Mouse (Mus musculus) kidney, embryonic 16.5 days (tissue): Measurements from ENCODE around the gene Pip4k2a. TPM values are rescaled to one million over a fixed set of nuclear protein-coding genes. Genes with fewer than 3 reads are reported as not detected.

Source experiments
- ATAC-seq: fragments of 200-750 bp; cut with Nextera tagmentation; 2 replicates; pipeline ENCODE4 v1.8.0; 2017; ENCODE audit warnings: moderate TSS enrichment; ENCODE audit not compliant: low FRiP score, low TSS enrichment
- H3K27ac ChIP-seq: fragments of 300-500 bp; sonication (generic); 2 replicates; pipeline ENCODE4 v1.5.1; 2014; ENCODE audit warnings: low read length
- H3K27me3 ChIP-seq: fragments of 300-500 bp; sonication (generic); 2 replicates; pipeline ENCODE4 v1.6.1; 2014; ENCODE audit warnings: low read length, control low read depth, mixed read lengths; ENCODE audit not compliant: insufficient read depth
- H3K36me3 ChIP-seq: fragments of 300-500 bp; sonication (generic); 2 replicates; pipeline ENCODE4 v1.6.1; 2014; ENCODE audit warnings: low read length, control low read depth, mixed read lengths; ENCODE audit not compliant: insufficient read depth
- H3K4me1 ChIP-seq: fragments of 300-500 bp; sonication (generic); 2 replicates; pipeline ENCODE4 v1.6.1; 2014; ENCODE audit warnings: low read length, control low read depth, mixed read lengths; ENCODE audit not compliant: insufficient read depth
- H3K4me2 ChIP-seq: fragments of 300-500 bp; sonication (generic); replicated peaks from 2 replicates; pipeline ENCODE4 v1.6.1; 2014; ENCODE audit warnings: low read depth, low read length
- H3K4me3 ChIP-seq: fragments of 300-500 bp; sonication (generic); 2 replicates; pipeline ENCODE4 v1.5.1; 2014; ENCODE audit warnings: mild to moderate bottlenecking, low read length
- H3K9ac ChIP-seq: fragments of 300-500 bp; sonication (generic); replicated peaks from 2 replicates; pipeline ENCODE4 v1.6.1; 2014; ENCODE audit warnings: low read length
- H3K9me3 ChIP-seq: fragments of 300-500 bp; sonication (generic); 2 replicates; pipeline ENCODE4 v1.6.1; 2016; ENCODE audit warnings: low read length, control low read depth
- WGBS: fragments of 180-500 bp; shearing (Covaris S2); extraction: QIAGEN DNeasy Blood & Tissue Kit; methylation state at CpG from one replicate; pipeline ENCODE4 v1.1.7; 2014; 5-methylcytosine and 5-hydroxymethylcytosine counted together
- polyA plus RNA-seq: library from polyadenylated mRNA; unstranded; fragments of >200 nt; fragmentation: Nextera tagmentation; extraction: Ambion mirVana; gene quantifications from 2 replicates; pipeline ENCODE4 v1.2.1, GENCODE M21; 2015

The Pip4k2a gene
- polyA plus RNA-seq, 1 experiment from 2014 or later: 13.0 TPM

DNA sequence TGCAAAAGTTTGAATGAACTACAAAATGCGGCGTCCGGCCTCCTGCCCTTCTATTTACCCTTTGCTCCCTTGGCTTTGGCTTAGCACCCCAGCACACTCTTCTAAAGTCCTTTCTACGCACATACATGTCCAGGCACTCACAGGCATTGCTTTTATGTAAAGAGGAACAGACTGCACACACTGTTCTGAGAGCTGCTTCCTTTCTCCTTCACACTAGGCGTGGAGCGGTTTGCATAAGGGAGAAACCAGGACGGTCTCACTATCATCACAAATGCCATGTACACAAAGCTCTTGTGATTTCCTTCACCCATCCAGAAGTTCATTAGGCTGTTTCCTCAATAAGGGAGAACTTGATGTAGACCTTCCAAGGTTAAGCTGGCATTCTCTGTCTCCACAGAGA lies 8.2 kb upstream of the Pip4k2a start:
- WGBS: 93% methylated on average over 7 of the region's 7 CpGs
- no peak for ATAC-seq

DNA sequence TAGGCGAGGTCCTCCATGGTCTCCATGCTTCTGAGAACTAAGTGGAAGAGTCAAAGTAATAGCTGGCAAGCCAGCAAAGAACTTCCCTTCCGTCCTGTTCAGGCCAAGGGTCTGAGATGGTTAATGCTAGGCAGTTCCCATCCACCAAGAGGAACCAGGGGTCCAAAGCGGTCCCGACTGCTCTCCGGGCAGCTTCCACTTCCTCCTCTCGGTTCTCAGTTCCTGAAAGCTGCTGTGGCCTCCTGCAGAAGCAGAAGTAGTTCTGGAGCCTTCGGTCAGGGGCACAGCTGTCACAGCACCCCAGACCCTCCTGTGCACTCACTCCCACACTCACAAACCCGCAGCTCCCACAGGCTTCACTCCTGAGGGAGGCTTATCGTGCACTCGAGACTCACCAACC lies 6.9 kb upstream of the Pip4k2a start:
- 50% methylated on average over 10 of the region's 10 CpGs for WGBS
- Histone ChIP-seq H3K4me2 (no peak overlapping the region), H3K9me3 (no peaks in the 10 kb centered on the region), H3K27me3 (no peaks in the 10 kb centered on the region), H3K4me3 (no peak overlapping the region), H3K4me1 (peaks cover 4% of the 10 kb centered on the region; the same call in 1 of the 2 replicates), H3K36me3 (no peaks in the 10 kb centered on the region), H3K27ac (no peak overlapping the region), H3K9ac (no peak overlapping the region; the same call in 1 of the 2 replicates)
- no peak for ATAC-seq

More for the DNA sequence above, 8.2 kb upstream of the Pip4k2a start:
- H3K27ac ChIP-seq: no peak overlapping the region
- no peaks in the 10 kb centered on the region for H3K27me3 ChIP-seq
- H3K9ac ChIP-seq: no peak overlapping the region
- no peaks in the 10 kb centered on the region for H3K9me3 ChIP-seq
- peaks cover 4% of the 10 kb centered on the region; the same call in 1 of the 2 replicates for H3K4me1 ChIP-seq
- no peaks in the 10 kb centered on the region for H3K36me3 ChIP-seq
- H3K4me3 ChIP-seq: no peak overlapping the region
- H3K4me2 ChIP-seq: no peak overlapping the region

DNA sequence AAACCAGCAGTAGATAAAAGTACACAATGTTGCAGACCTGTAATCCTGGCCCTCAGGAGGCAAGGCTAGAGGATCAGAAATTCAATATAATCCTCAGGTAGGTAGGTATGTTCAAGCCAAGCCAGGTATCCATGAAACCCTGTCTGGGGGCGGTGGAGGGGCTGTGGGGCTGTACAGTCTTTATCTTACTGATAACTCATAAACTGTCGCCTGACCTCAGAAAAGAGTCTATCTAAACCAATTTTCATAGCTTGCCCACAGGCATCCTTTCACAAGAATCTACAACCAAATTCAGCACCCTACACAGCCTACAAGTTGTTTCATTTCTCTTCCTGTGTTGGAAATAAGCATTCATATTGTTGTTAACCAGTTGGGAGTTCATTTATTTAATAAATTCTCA lies 1.5 kb upstream of the Pip4k2a start:
- WGBS: 89% methylated on average over 2 of the region's 2 CpGs
- H3K4me3 ChIP-seq: no peak overlapping the region

DNA sequence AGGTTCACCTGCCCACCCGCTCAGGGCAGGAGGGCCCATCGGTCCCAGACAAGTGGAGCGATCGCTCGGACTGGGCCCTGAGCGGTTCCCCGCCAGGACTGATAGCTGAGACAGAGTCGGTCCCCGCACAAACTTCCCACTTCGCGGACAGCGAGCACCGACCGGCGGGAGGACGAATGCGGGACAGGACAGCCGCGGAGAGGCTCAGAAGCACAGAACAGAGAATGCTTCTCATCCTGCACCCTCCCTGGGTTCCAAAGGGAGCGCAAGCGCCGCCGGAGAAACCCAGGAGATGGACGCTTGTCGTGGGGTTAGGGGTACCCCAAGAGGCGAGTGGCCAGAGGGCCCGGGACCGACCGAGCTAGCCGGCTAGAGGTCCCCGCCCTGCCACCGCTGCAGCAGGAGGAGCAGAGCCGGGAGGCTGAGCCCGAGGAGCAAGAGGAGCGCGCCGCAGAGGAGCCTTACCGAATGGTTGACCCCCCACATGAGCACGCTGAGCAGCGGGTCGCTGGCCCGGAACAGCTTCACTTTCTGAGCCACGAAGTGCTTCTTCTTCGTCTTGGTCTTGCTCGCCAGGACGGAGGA lies 447 bp downstream of the Pip4k2a start:
- peak overlapping the region; percentile 90 for H3K4me3 ChIP-seq
- H3K9ac ChIP-seq: peak overlapping the region; percentile 87
- no peaks in the 10 kb centered on the region for H3K27me3 ChIP-seq
- no peaks in the 10 kb centered on the region for H3K9me3 ChIP-seq
- H3K36me3 ChIP-seq: no peaks in the 10 kb centered on the region
- H3K27ac ChIP-seq: peak overlapping the region; percentile 94
- H3K4me1 ChIP-seq: peaks cover 18% of the 10 kb centered on the region
- peak overlapping the region; percentile 95 for H3K4me2 ChIP-seq
- peak; percentile 82 for ATAC-seq
- under 1% methylated on average over 46 of the region's 46 CpGs for WGBS

More for the DNA sequence above, 1.5 kb upstream of the Pip4k2a start:
- Histone ChIP-seq H3K4me2 (no peak overlapping the region), H3K9ac (no peak overlapping the region), H3K36me3 (no peaks in the 10 kb centered on the region), H3K27me3 (no peaks in the 10 kb centered on the region), H3K27ac (no peak overlapping the region), H3K9me3 (no peaks in the 10 kb centered on the region), H3K4me1 (peaks cover 16% of the 10 kb centered on the region)
- no peak for ATAC-seq

DNA sequence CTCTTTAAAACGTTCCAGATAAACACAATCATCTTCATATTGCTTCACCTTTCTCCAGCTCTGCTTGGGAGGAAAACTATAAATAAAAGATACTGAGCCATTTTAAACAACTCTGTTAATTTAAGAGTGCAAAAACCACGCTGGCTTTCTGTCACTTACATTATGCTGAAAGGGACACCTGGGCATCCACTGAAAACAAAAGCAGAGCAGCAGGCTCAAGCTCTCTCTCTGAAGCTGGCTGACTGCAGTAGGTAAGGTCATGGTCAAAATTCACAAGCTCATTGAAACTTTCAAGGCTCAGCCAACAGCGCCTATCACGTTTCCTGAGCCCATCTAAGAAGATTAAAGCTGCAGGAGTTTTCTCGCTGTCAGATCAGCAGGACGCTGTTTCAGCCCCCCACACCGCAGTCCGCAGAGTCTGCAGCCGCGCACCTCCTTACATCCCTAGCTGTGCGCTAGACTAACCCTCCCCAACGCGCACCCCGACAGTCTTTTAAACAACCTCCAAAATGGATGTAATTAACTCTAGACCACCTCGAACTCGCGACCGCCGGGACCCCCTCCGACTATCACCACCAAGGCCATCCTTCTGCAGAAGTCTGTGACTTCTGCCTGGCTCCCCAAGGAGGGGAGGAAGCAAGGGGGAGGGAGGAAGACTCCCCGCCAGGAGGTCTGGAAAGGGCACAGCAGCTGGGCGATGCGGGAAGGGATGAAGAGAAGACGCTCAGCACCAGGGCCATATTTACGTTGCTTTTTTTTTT lies 1.3 kb downstream of the Pip4k2a start:
- no peak overlapping the region for H3K27ac ChIP-seq
- no peaks in the 10 kb centered on the region for H3K27me3 ChIP-seq
- no peak for ATAC-seq

DNA sequence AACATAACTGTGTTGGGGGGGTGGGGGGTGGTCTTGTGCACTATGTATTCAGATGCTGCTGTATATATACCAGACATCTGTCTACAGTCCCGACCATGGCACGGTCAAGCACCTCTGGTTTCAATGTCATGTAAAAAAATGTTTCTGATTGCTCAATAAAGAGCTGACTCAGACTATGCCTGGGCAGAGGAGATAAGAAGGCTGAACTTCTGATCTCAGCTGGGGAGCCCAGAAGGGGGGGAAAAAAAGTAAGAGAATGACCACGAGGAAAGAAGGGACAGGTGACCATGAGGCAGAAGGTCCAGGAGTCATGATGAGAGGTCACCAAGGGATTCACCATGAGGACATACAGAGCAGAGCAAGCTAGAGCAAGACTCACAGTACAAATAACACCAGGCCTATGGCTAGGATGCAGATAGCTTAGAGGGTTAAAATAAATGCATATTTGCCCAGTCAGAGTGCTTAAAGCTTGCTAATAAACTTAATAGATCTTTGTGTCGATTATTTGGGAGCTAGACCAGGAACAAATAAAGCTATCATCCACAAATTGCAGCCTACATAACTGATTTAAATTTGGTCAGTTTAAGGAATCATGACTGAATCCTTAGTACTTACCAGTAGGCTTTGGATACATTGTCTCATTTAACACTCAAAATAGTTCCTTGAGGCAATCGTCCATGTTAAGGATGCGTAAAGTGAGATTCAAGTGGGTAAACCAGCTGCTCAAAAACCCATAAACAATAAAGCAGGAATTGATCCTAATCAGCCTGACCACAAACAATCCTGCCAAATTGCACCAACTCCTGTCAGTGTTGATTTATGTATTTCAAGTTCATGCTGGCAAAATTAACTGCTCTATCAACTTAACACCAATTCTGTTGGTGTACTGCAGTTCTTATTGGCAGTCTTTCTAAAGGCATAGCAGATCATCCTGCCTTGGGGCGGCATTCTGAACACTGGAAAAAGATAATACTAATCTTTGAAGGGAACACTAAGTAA lies 5.1 kb downstream of the Pip4k2a start:
- Histone ChIP-seq H3K9ac (no peak overlapping the region), H3K27ac (no peak overlapping the region), H3K4me3 (no peak overlapping the region), H3K4me1 (peaks cover 22% of the 10 kb centered on the region), H3K9me3 (peaks cover 6% of the 10 kb centered on the region; the same call in 1 of the 2 replicates), H3K36me3 (no peaks in the 10 kb centered on the region), H3K27me3 (no peaks in the 10 kb centered on the region), H3K4me2 (no peak overlapping the region)
- 65% methylated on average over 7 of the region's 7 CpGs for WGBS
- ATAC-seq: no peak

More for the DNA sequence above, 1.3 kb downstream of the Pip4k2a start:
- H3K36me3 ChIP-seq: no peaks in the 10 kb centered on the region
- peak overlapping the region; percentile 90 for H3K4me3 ChIP-seq
- H3K9ac ChIP-seq: peak overlapping the region; percentile 87
- peaks cover 2% of the 10 kb centered on the region; the same call in 1 of the 2 replicates for H3K9me3 ChIP-seq
- 0% methylated on average over 25 of the region's 25 CpGs for WGBS
- H3K4me2 ChIP-seq: peak overlapping the region; percentile 95
- peaks cover 22% of the 10 kb centered on the region for H3K4me1 ChIP-seq

DNA sequence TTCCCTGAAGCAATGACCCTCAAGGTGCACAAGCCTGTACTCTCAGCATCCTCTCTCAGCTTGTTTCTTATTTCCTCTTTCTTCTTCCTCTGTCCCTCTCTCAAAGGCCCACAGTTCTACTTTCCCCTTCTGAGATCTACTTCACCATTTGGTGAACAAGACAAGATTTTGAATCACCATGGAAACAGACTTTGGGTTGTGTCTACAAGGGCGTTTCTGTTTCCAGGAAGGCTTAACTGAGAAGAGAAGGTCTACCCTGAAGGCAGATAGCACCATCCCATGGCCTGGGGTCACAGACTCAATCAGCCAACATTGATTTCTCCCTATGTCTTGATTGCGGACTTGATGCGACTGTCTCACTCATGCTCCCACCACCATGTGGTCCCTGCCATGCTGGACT lies 9.0 kb downstream of the Pip4k2a start:
- H3K4me2 ChIP-seq: no peak overlapping the region
- H3K9me3 ChIP-seq: peaks cover 6% of the 10 kb centered on the region; the same call in 1 of the 2 replicates
- no peaks in the 10 kb centered on the region for H3K27me3 ChIP-seq
- peaks cover 6% of the 10 kb centered on the region for H3K4me1 ChIP-seq
- 0 out of 2 replicates have a peak, but pooled peaks cover 4% of the 10 kb centered on the region for H3K36me3 ChIP-seq
- no peak for ATAC-seq
- H3K4me3 ChIP-seq: no peak overlapping the region
- H3K27ac ChIP-seq: no peak overlapping the region
- no peak overlapping the region for H3K9ac ChIP-seq
- WGBS: 83% methylated on average over 3 of the region's 3 CpGs

DNA sequence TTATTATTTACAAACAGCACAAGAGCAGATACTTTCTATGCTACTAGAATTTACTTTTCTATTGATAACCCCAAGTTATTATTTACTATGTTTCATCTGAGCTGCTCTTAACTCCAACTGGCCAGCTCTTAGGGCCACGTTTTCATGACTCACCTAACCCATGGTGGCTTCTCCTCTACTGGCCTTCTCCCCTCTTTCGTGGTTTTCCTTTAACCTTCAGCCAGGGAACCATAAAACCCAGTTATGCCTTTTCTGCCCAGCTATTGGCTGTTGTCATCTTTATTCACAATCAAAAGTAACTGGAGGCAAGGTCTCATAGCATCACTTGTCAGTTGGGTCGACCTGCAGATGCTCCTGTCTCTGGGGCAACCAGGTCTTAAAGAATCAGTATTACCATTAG lies 12.4 kb downstream of the Pip4k2a start:
- no peak for ATAC-seq
- H3K27ac ChIP-seq: no peak overlapping the region
- H3K9ac ChIP-seq: no peak overlapping the region
- 0 out of 2 replicates have a peak, but pooled peaks cover 4% of the 10 kb centered on the region for H3K36me3 ChIP-seq
- H3K4me2 ChIP-seq: no peak overlapping the region
- no peaks in the 10 kb centered on the region for H3K27me3 ChIP-seq
- 88% methylated on average over 3 of the region's 3 CpGs for WGBS
- H3K4me3 ChIP-seq: no peak overlapping the region
- no peaks in the 10 kb centered on the region for H3K9me3 ChIP-seq
- no peaks in the 10 kb centered on the region for H3K4me1 ChIP-seq

DNA sequence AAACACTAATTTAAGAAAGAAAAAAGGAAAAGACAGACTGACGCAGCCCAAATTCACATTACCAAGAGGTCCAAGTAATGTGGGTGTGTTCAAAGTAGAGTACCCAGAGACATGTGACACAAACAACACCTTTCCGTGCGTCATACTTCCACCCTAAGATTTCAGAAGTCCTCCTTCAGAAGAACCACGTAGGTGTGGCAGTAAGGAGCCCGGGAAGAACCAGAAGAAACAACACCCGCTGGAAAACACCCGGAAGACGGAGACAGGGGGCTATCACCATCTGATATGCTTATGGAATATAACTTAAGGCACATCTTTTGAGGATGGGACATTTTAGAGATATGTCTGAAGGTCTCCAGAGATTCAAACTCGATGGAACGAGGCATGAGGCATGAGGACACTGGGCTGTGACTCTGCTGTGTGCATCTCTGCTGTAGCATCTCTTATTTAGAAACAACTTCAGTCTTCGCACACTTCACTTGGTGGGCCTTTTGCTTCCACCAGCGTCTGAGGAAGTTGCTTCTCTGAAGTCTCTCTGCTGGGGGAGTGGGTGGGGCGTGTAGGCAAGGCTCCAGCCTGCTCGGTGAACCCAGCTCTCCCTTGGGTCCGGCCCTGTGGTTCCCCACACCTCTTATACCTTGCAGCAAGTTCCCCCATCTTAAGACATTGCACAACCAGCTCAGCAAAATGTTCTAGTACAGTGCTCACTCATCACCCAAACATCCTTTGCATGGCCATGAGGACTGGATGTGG lies 13.7 kb downstream of the Pip4k2a start:
- Histone ChIP-seq H3K4me1 (peaks cover 10% of the 10 kb centered on the region; the same call in 1 of the 2 replicates), H3K27me3 (no peaks in the 10 kb centered on the region), H3K27ac (no peak overlapping the region), H3K36me3 (0 out of 2 replicates have a peak, but pooled peaks cover 4% of the 10 kb centered on the region), H3K9ac (no peak overlapping the region), H3K4me2 (no peak overlapping the region), H3K9me3 (no peaks in the 10 kb centered on the region), H3K4me3 (no peak overlapping the region)
- ATAC-seq: no peak
- 89% methylated on average over 15 of the region's 15 CpGs for WGBS
